Mouse (Mus musculus): Measurements from ENCODE around the gene Spata21.

DNA sequence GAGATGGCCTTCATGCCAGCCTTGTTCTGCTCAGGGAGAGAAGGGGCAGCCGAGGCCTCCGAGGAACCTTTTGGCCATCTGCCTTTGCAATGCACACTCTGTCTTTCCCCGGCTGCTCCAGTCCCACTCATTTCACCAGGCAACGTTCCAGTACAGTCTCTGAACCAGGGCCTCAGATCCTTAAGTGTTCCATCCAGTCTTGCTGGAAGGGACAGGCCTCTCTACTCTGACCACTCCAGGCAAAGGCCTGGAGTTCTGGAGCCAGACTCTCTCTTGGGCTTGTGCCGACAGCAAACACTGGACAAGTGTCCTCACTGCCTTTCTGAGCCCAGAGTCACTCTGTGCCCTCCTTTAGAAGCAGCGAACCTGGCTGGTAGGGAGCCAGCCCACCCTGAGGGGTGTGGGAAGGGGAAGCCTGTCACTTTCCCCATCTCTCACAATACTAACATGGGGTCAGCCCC lies 26.4 kb downstream of the Spata21 start:
- TF ChIP-seq TAL1 (IDR thresholded peaks at IDR 0.05; ENCODE audit: low read length) (no peak), GATA1 (IDR thresholded peaks at IDR 0.05; ENCODE audit: low read length) (no peak)

All from erythroblast, embryonic 14.5 days (primary cell).